Comparison of ENCODE assay signal across 12 mouse cellular contexts in genomic region chr13:99307930-99308359, GRCm38 (mm10). TPM values are rescaled to one million over a fixed set of nuclear protein-coding genes. Genes with fewer than 3 reads are reported as not detected.
DNase-seq lines count a peak whose midpoint lies in the region; ATAC-seq and TF ChIP-seq lines count a peak whose summit lies in the region.
"Had no signal": no experiment of that assay in that cellular context is flagged by ENCODE, and none has a peak within 500 bp of the region (broad histone marks: within the 10 kb centered on the region; RNA-seq: fewer than 3 reads in every experiment).

No protein-coding gene starts in this region.

- no peak for TF ChIP-seq CTCF in intestine, postnatal 0 days (IDR thresholded peaks at IDR 0.05; ENCODE audit: low read depth)

- no peaks in the 10 kb centered on the region for H3K9me3 ChIP-seq in intestine, postnatal 0 days (ENCODE audit: control insufficient read depth)
- H3K9me3 ChIP-seq: liver, embryonic 12.5 days had no signal

- peak; percentile 71 for DNase-seq in heart, adult 8-10 months (ENCODE audit: low spot score)
- DNase-seq in heart, postnatal 14 days: no peak
- peak; percentile 79 for DNase-seq in Muller cell, postnatal 12 days (ENCODE audit: inconsistent ontology term)
- peak; percentile 40 for DNase-seq in fat pad, adult 2 months (ENCODE audit: extremely low read depth, low read depth, low spot score)
- DNase-seq in embryo, embryonic 10 days (ENCODE audit: low spot score): no peak
- DNase-seq in layer of hippocampus, adult 9-10 months (ENCODE audit: low spot score): no peak
- DNase-seq: cerebellum, adult 9-10 months; layer of hippocampus, adult 9-11 months; thymus, postnatal 4 days had no signal

- H3K4me2 ChIP-seq in intestine, postnatal 0 days (replicated peaks; ENCODE audit: low read depth): no peak overlapping the region
- H3K4me2 ChIP-seq: liver, embryonic 12.5 days had no signal

- no peak overlapping the region for H3K9ac ChIP-seq in intestine, postnatal 0 days (ENCODE audit: low read depth, low read length)
- H3K9ac ChIP-seq: liver, embryonic 12.5 days had no signal

- 26% methylated on average over 5 of the region's 5 CpGs for WGBS in intestine, postnatal 0 days

- H3K4me3 ChIP-seq in intestine, postnatal 0 days (ENCODE audit: low read depth, low read length): no peak overlapping the region
- H3K4me3 ChIP-seq: liver, embryonic 12.5 days had no signal

- H3K4me1 ChIP-seq in intestine, postnatal 0 days (replicated peaks; ENCODE audit: control insufficient read depth, insufficient read depth, low read length): 0 out of 2 replicates have a peak, but pooled peaks cover 9% of the 10 kb centered on the region
- H3K4me1 ChIP-seq: liver, embryonic 12.5 days had no signal

- no peak overlapping the region for H3K27ac ChIP-seq in intestine, postnatal 0 days (ENCODE audit: low read depth, low read length)
- H3K27ac ChIP-seq: liver, embryonic 12.5 days had no signal

- no peaks in the 10 kb centered on the region for H3K27me3 ChIP-seq in intestine, postnatal 0 days (replicated peaks; ENCODE audit: control insufficient read depth, insufficient read depth, low read length)
- H3K27me3 ChIP-seq: liver, embryonic 12.5 days had no signal

- H3K36me3 ChIP-seq in intestine, postnatal 0 days (ENCODE audit: control insufficient read depth, insufficient read depth): no peaks in the 10 kb centered on the region
- H3K36me3 ChIP-seq: liver, embryonic 12.5 days had no signal

- peak; percentile 38; the same call in 1 of the 2 replicates for ATAC-seq in intestine, postnatal 0 days
- ATAC-seq in CD4-positive, CD25-positive, alpha-beta regulatory T cell, adult 4 months: no peak
- ATAC-seq: liver, embryonic 12.5 days had no signal

- intact Hi-C loops in heart, postnatal 14 days (cut with DNase I): no loop called here

RNA-seq across cellular contexts. Expression of gene Ptcd2, which starts 36.6 kb away (rescaled TPM):
- 10 to 100 TPM; 52.6 to 58.1 (median 54.0) TPM for total RNA-seq in heart, adult 8-10 months (2022)
- 10 to 100 TPM; 41.4 to 43.1 TPM for total RNA-seq in heart, postnatal 14 days (2021)
- 28.3 and 28.5 TPM in 2 replicates for polyA plus RNA-seq in intestine, postnatal 0 days (2015; fragmentation: Nextera tagmentation; extraction: Ambion mirVana)
- polyA plus RNA-seq in CD4-positive, CD25-positive, alpha-beta regulatory T cell, adult 4 months (2017; shearing (Covaris generic)): 10 to 100 TPM; 62.9 to 72.4 TPM

RNA-seq across cellular contexts. Expression of gene Mrps27, which starts 36.6 kb away (rescaled TPM):
- total RNA-seq in heart, adult 8-10 months (2022): 10 to 100 TPM; 47.2 to 48.0 (median 47.3) TPM
- 10 to 100 TPM; 37.2 to 42.8 TPM for total RNA-seq in heart, postnatal 14 days (2021)
- polyA plus RNA-seq in intestine, postnatal 0 days (2015; fragmentation: Nextera tagmentation; extraction: Ambion mirVana): 17.2 and 17.4 TPM in 2 replicates
- polyA plus RNA-seq in CD4-positive, CD25-positive, alpha-beta regulatory T cell, adult 4 months (2017; shearing (Covaris generic)): 10 to 100 TPM; 31.0 to 48.0 TPM

Comparison
In these comparisons a context has a peak if more than half of its experiments do, and no peak if none do; other contexts are left out.
1. DNase-seq: peak in heart, adult 8-10 months (single experiment), Muller cell, postnatal 12 days (single experiment) and fat pad, adult 2 months (single experiment); none in heart, postnatal 14 days (0 of 2), embryo, embryonic 10 days (single experiment) and layer of hippocampus, adult 9-10 months (single experiment).